Mouse (Mus musculus): ENCODE data around the gene Slc25a25. TPM values are rescaled to one million over a fixed set of nuclear protein-coding genes. Genes with fewer than 3 reads are reported as not detected.

Gene Slc25a25
- total and polyA plus RNA-seq, 3 experiments = 6.6 to 10.0 (median 9.8) TPM

GRCm38 (mm10) chr2:32486155-32486554 lies 34.9 kb upstream of the Slc25a25 start:
- Histone ChIP-seq H3K36me3 (replicated peaks in 1 of 2; ENCODE audit: control insufficient read depth in 1 of 2, insufficient read depth in 1 of 2, low read length in 1 of 2) (no peaks in the 10 kb centered on the region), H3K4me2 (ENCODE audit: insufficient read depth, low read depth, poor library complexity, severe bottlenecking) (no peak overlapping the region), H3K9ac (ENCODE audit: insufficient read depth, low read depth) (no peak overlapping the region), H3K27me3 (replicated peaks) (no peaks in the 10 kb centered on the region), H3K9me3 (replicated peaks; ENCODE audit: low read length) (no peaks in the 10 kb centered on the region), H3K79me2 (replicated peaks; ENCODE audit: control insufficient read depth, extremely low read depth, insufficient read depth, poor library complexity, severe bottlenecking) (no peaks in the 10 kb centered on the region), H3K27ac (ENCODE audit: insufficient read depth, low read depth) (no peak overlapping the region), H3K4me1 (ENCODE audit: control insufficient read depth in 1 of 2, insufficient read depth in 2 of 2) (peaks cover 0 to 9% of the 10 kb centered on the region in 2 experiments; a peak in 2 of 4 replicates), H3K4me3 (replicated peaks in 1 of 3; ENCODE audit: low read depth in 2 of 3, low read length in 2 of 3, poor library complexity in 1 of 3) (no peak overlapping the region)
- TF ChIP-seq ZNF384 (IDR thresholded peaks at IDR 0.05; ENCODE audit: low read depth, low read length) (no peak), PAX5 (IDR thresholded peaks at IDR 0.05; ENCODE audit: low read length) (no peak), JUN (IDR thresholded peaks at IDR 0.05; ENCODE audit: insufficient read depth, low read depth, low read length) (no peak), ZMIZ1 (IDR thresholded peaks at IDR 0.05; ENCODE audit: low read depth, low read length) (no peak), POLR2AphosphoS2 (IDR thresholded peaks at IDR 0.05; ENCODE audit: low read depth, low read length) (no peak), BHLHE40 (IDR thresholded peaks at IDR 0.05; ENCODE audit: low read depth, low read length) (no peak), MAX (IDR thresholded peaks at IDR 0.05; ENCODE audit: low read length) (no peak), CTCF (conservative IDR thresholded peaks at IDR 0.05 in 1 of 2, IDR thresholded peaks at IDR 0.05 in 1 of 2; ENCODE audit: low read depth in 2 of 2, low read length in 2 of 2) (no peak), CHD2 (IDR thresholded peaks at IDR 0.05; ENCODE audit: low read length) (no peak), HCFC1 (IDR thresholded peaks at IDR 0.05; ENCODE audit: low read depth, low read length) (no peak), USF2 (conservative IDR thresholded peaks at IDR 0.05; ENCODE audit: low read depth, low read length) (no peak), MAZ (IDR thresholded peaks at IDR 0.05; ENCODE audit: low read depth, low read length) (no peak), POLR2A (IDR thresholded peaks at IDR 0.05; ENCODE audit: low read depth, low read length) (no peak), JUND (conservative IDR thresholded peaks at IDR 0.05; ENCODE audit: low read depth, low read length) (no peak), RAD21 (IDR thresholded peaks at IDR 0.05; ENCODE audit: low read depth, low read length) (no peak), SIN3A (IDR thresholded peaks at IDR 0.05; ENCODE audit: low read length) (no peak), MAFK (IDR thresholded peaks at IDR 0.05; ENCODE audit: insufficient replicate concordance, low read length) (no peak), TBP (conservative IDR thresholded peaks at IDR 0.05; ENCODE audit: low read depth, low read length) (no peak), ZKSCAN1 (IDR thresholded peaks at IDR 0.05; ENCODE audit: borderline replicate concordance, low read depth, low read length) (no peak), MEF2A (IDR thresholded peaks at IDR 0.05; ENCODE audit: borderline replicate concordance, low read depth, low read length) (no peak)
- no peak for DNase-seq (ENCODE audit: extremely low read depth)
- dilution Hi-C loops (cut with MboI; ENCODE audit: extremely low pct_ligation_motif_present, extremely low pct_unique_long_range_greater_than_20kb, low sequenced_read_pairs) (no loop called here), in situ Hi-C loops (cut with MboI; ENCODE audit: low pct_ligation_motif_present, low pct_unique_long_range_greater_than_20kb, low sequenced_read_pairs) (loop anchor here (5.0 kb wide), 2 partner anchors 34 to 84 kb away; partner anchors contain the start of genes Naif1 and Slc25a25)

- dilution Hi-C loops (cut with MboI; ENCODE audit: extremely low pct_ligation_motif_present, extremely low pct_unique_long_range_greater_than_20kb, low sequenced_read_pairs) (no loop called here), in situ Hi-C loops (cut with MboI; ENCODE audit: low pct_ligation_motif_present, low pct_unique_long_range_greater_than_20kb, low sequenced_read_pairs) (loop anchor here (5.0 kb wide), 2 partner anchors 33 to 83 kb away; partner anchors contain the start of genes Naif1 and Slc25a25)
- Histone ChIP-seq H3K4me1 (ENCODE audit: control insufficient read depth in 1 of 2, insufficient read depth in 2 of 2) (peaks cover 0 to 9% of the 10 kb centered on the region in 2 experiments; a peak in 2 of 4 replicates), H3K4me3 (replicated peaks in 1 of 3; ENCODE audit: low read depth in 2 of 3, low read length in 2 of 3, poor library complexity in 1 of 3) (no peak overlapping the region), H3K36me3 (replicated peaks in 1 of 2; ENCODE audit: control insufficient read depth in 1 of 2, insufficient read depth in 1 of 2, low read length in 1 of 2) (no peaks in the 10 kb centered on the region), H3K9ac (ENCODE audit: insufficient read depth, low read depth) (no peak overlapping the region), H3K27me3 (replicated peaks) (no peaks in the 10 kb centered on the region), H3K27ac (ENCODE audit: insufficient read depth, low read depth) (no peak overlapping the region), H3K79me2 (replicated peaks; ENCODE audit: control insufficient read depth, extremely low read depth, insufficient read depth, poor library complexity, severe bottlenecking) (no peaks in the 10 kb centered on the region), H3K9me3 (replicated peaks; ENCODE audit: low read length) (no peaks in the 10 kb centered on the region), H3K4me2 (ENCODE audit: insufficient read depth, low read depth, poor library complexity, severe bottlenecking) (no peak overlapping the region)
- no peak for TF ChIP-seq USF2 (conservative IDR thresholded peaks at IDR 0.05; ENCODE audit: low read depth, low read length)
- no peak for TF ChIP-seq MAFK (IDR thresholded peaks at IDR 0.05; ENCODE audit: insufficient replicate concordance, low read length)
- no peak for TF ChIP-seq PAX5 (IDR thresholded peaks at IDR 0.05; ENCODE audit: low read length)
- TF ChIP-seq RAD21 (IDR thresholded peaks at IDR 0.05; ENCODE audit: low read depth, low read length) = no peak
- no peak for TF ChIP-seq MEF2A (IDR thresholded peaks at IDR 0.05; ENCODE audit: borderline replicate concordance, low read depth, low read length)
- no peak for TF ChIP-seq JUND (conservative IDR thresholded peaks at IDR 0.05; ENCODE audit: low read depth, low read length)
- DNase-seq (ENCODE audit: extremely low read depth) = no peak
Measured at GRCm38 (mm10) chr2:32485751-32486150, 34.5 kb upstream of the Slc25a25 start.
